Mouse (Mus musculus) embryonic facial prominence, embryonic 15.5 days (tissue): ENCODE results near the gene Boc. TPM values are rescaled to one million over a fixed set of nuclear protein-coding genes. Genes with fewer than 3 reads are reported as not detected.

ENCODE experiments used
- ATAC-seq: fragments of 200-750 bp; cut with Nextera tagmentation; 2 replicates; pipeline ENCODE4 v1.8.0; 2017; ENCODE audit warnings: low read depth, moderate TSS enrichment; ENCODE audit not compliant: insufficient number of reproducible peaks, low FRiP score, low TSS enrichment
- H3K27ac ChIP-seq: fragments of 300-500 bp; sonication (generic); replicated peaks from 2 replicates; pipeline ENCODE4 v1.5.1; 2015; ENCODE audit warnings: mild to moderate bottlenecking, inconsistent platforms
- H3K27me3 ChIP-seq: fragments of 300-500 bp; sonication (generic); 2 replicates; pipeline ENCODE4 v1.6.1; 2015; ENCODE audit warnings: inconsistent platforms
- H3K36me3 ChIP-seq: fragments of 300-500 bp; sonication (generic); 2 replicates; pipeline ENCODE4 v1.6.1; 2015; ENCODE audit warnings: mild to moderate bottlenecking, inconsistent platforms
- H3K4me1 ChIP-seq: fragments of 300-500 bp; sonication (generic); 2 replicates; pipeline ENCODE4 v1.6.1; 2015; ENCODE audit warnings: inconsistent platforms
- H3K4me2 ChIP-seq: fragments of 300-500 bp; sonication (generic); replicated peaks from 2 replicates; pipeline ENCODE4 v1.6.1; 2015; ENCODE audit warnings: mild to moderate bottlenecking, inconsistent platforms
- H3K4me3 ChIP-seq: fragments of 300-500 bp; sonication (generic); replicated peaks from 2 replicates; pipeline ENCODE4 v1.5.1; 2015; ENCODE audit warnings: mild to moderate bottlenecking, inconsistent platforms
- H3K9ac ChIP-seq: fragments of 300-500 bp; sonication (generic); 2 replicates; pipeline ENCODE4 v1.6.1; 2015; ENCODE audit warnings: inconsistent platforms
- H3K9me3 ChIP-seq: fragments of 300-500 bp; sonication (generic); replicated peaks from 2 replicates; pipeline ENCODE4 v1.6.1; 2016; ENCODE audit warnings: inconsistent platforms
- WGBS: fragments of 180-500 bp; shearing (Covaris S2); methylation state at CpG from one replicate; pipeline ENCODE4 v1.1.7; 2015; 5-methylcytosine and 5-hydroxymethylcytosine counted together
- polyA plus RNA-seq: library from polyadenylated mRNA; unstranded; fragments of >200 nt; fragmentation: Nextera tagmentation; extraction: Ambion mirVana; gene quantifications from 2 replicates; pipeline ENCODE4 v1.2.1, GENCODE M21; 2015

Boc gene
- polyA plus RNA-seq, 1 experiment from 2014 or later = 49.1 TPM

GRCm38 (mm10) chr16:44539611-44540010 lies 19.1 kb downstream of the Boc start:
- no peaks in the 10 kb centered on the region for H3K27me3 ChIP-seq
- H3K4me1 ChIP-seq = peaks cover 81% of the 10 kb centered on the region
- no peaks in the 10 kb centered on the region for H3K36me3 ChIP-seq
- H3K27ac ChIP-seq = 0 out of 2 replicates have a peak overlapping the region, but pooled peaks have one; percentile 30
- whole genome bisulfite sequencing = 55% methylated on average over 8 of the region's 8 CpGs
- no peaks in the 10 kb centered on the region for H3K9me3 ChIP-seq
- no peak overlapping the region for H3K4me2 ChIP-seq
- H3K9ac ChIP-seq = no peak overlapping the region
- no peak for ATAC-seq
- H3K4me3 ChIP-seq = no peak overlapping the region

GRCm38 (mm10) chr16:44538401-44539395 lies 20.0 kb downstream of the Boc start:
- Histone ChIP-seq H3K4me2 (peak overlapping the region; percentile 19; the same call in 1 of the 2 replicates), H3K9ac (no peak overlapping the region), H3K27ac (peak overlapping the region; percentile 60), H3K36me3 (no peaks in the 10 kb centered on the region), H3K4me1 (peaks cover 81% of the 10 kb centered on the region), H3K4me3 (no peak overlapping the region; the same call in 1 of the 2 replicates), H3K9me3 (no peaks in the 10 kb centered on the region), H3K27me3 (no peaks in the 10 kb centered on the region)
- WGBS = 35% methylated on average over 16 of the region's 16 CpGs
- ATAC-seq = no peak

- Histone ChIP-seq H3K9ac (no peak overlapping the region), H3K4me1 (peaks cover 83% of the 10 kb centered on the region), H3K4me2 (no peak overlapping the region), H3K27ac (no peak overlapping the region; the same call in 1 of the 2 replicates), H3K27me3 (no peaks in the 10 kb centered on the region), H3K36me3 (peaks cover 3% of the 10 kb centered on the region), H3K4me3 (no peak overlapping the region), H3K9me3 (no peaks in the 10 kb centered on the region)
- 27% methylated on average over 7 of the region's 7 CpGs for WGBS
- no peak for ATAC-seq
These were observed 24.6 kb downstream of the Boc start for GRCm38 (mm10) chr16:44534122-44534521.

- peak overlapping the region; percentile 8; the same call in 1 of the 2 replicates for H3K4me2 ChIP-seq
- 53% methylated on average over 8 of the region's 8 CpGs for WGBS
- H3K4me3 ChIP-seq = no peak overlapping the region
- H3K36me3 ChIP-seq = peaks cover 3% of the 10 kb centered on the region
- peaks cover 77% of the 10 kb centered on the region for H3K4me1 ChIP-seq
- H3K9ac ChIP-seq = no peak overlapping the region
- H3K9me3 ChIP-seq = no peaks in the 10 kb centered on the region
- ATAC-seq = peak; percentile 15; the same call in 1 of the 2 replicates
- no peaks in the 10 kb centered on the region for H3K27me3 ChIP-seq
- peak overlapping the region; percentile 44; the same call in 1 of the 2 replicates for H3K27ac ChIP-seq
These were observed 25.2 kb downstream of the Boc start for GRCm38 (mm10) chr16:44533522-44533921.

- H3K4me2 ChIP-seq = peak overlapping the region; percentile 8
These were observed 25.8 kb downstream of the Boc start for GRCm38 (mm10) chr16:44532851-44533250.

GRCm38 (mm10) chr16:44531239-44531797 lies 27.4 kb downstream of the Boc start:
- H3K4me2 ChIP-seq = peak overlapping the region; percentile 39
- no peak; the same call in 1 of the 2 replicates for ATAC-seq
- 25% methylated on average over 12 of the region's 12 CpGs for WGBS
- no peaks in the 10 kb centered on the region for H3K9me3 ChIP-seq
- peaks cover 83% of the 10 kb centered on the region for H3K4me1 ChIP-seq
- H3K4me3 ChIP-seq = peak overlapping the region; percentile 10
- H3K36me3 ChIP-seq = peaks cover 3% of the 10 kb centered on the region
- no peak overlapping the region for H3K9ac ChIP-seq
- no peaks in the 10 kb centered on the region for H3K27me3 ChIP-seq
- H3K27ac ChIP-seq = peak overlapping the region; percentile 84

More at GRCm38 (mm10) chr16:44532851-44533250, 25.8 kb downstream of the Boc start:
- WGBS = 49% methylated on average over 16 of the region's 16 CpGs
- Histone ChIP-seq H3K4me1 (peaks cover 73% of the 10 kb centered on the region), H3K36me3 (peaks cover 3% of the 10 kb centered on the region), H3K27me3 (no peaks in the 10 kb centered on the region), H3K9me3 (no peaks in the 10 kb centered on the region), H3K9ac (no peak overlapping the region), H3K4me3 (no peak overlapping the region), H3K27ac (0 out of 2 replicates have a peak overlapping the region, but pooled peaks have one; percentile 44)
- no peak for ATAC-seq

GRCm38 (mm10) chr16:44530829-44531228 lies 27.9 kb downstream of the Boc start:
- peak; percentile 53 for ATAC-seq
- Histone ChIP-seq H3K27me3 (no peaks in the 10 kb centered on the region), H3K9ac (no peak overlapping the region), H3K4me2 (peak overlapping the region; percentile 39), H3K4me3 (peak overlapping the region; percentile 10), H3K9me3 (no peaks in the 10 kb centered on the region), H3K27ac (peak overlapping the region; percentile 84), H3K4me1 (peaks cover 81% of the 10 kb centered on the region), H3K36me3 (peaks cover 3% of the 10 kb centered on the region)
- 2% methylated on average over 7 of the region's 7 CpGs for WGBS

- H3K9ac ChIP-seq = no peak overlapping the region
- no peak overlapping the region for H3K4me3 ChIP-seq
- peaks cover 3% of the 10 kb centered on the region for H3K36me3 ChIP-seq
- WGBS = 23% methylated on average over 9 of the region's 9 CpGs
- H3K4me2 ChIP-seq = peak overlapping the region; percentile 22; the same call in 1 of the 2 replicates
- H3K4me1 ChIP-seq = peaks cover 75% of the 10 kb centered on the region
- no peak for ATAC-seq
- no peaks in the 10 kb centered on the region for H3K9me3 ChIP-seq
- H3K27ac ChIP-seq = peak overlapping the region; percentile 84
- H3K27me3 ChIP-seq = no peaks in the 10 kb centered on the region
These were observed 28.5 kb downstream of the Boc start for GRCm38 (mm10) chr16:44530191-44530590.

GRCm38 (mm10) chr16:44529691-44530090 lies 29.0 kb downstream of the Boc start:
- 48% methylated on average over 8 of the region's 8 CpGs for WGBS
- H3K9me3 ChIP-seq = no peaks in the 10 kb centered on the region
- no peaks in the 10 kb centered on the region for H3K27me3 ChIP-seq
- no peak overlapping the region for H3K9ac ChIP-seq
- no peak for ATAC-seq
- H3K4me1 ChIP-seq = peaks cover 71% of the 10 kb centered on the region
- H3K27ac ChIP-seq = no peak overlapping the region
- H3K4me2 ChIP-seq = no peak overlapping the region
- no peak overlapping the region for H3K4me3 ChIP-seq
- H3K36me3 ChIP-seq = peaks cover 3% of the 10 kb centered on the region

GRCm38 (mm10) chr16:44528955-44529354 lies 29.7 kb downstream of the Boc start:
- H3K9ac ChIP-seq = no peak overlapping the region
- no peaks in the 10 kb centered on the region for H3K27me3 ChIP-seq
- no peak overlapping the region for H3K27ac ChIP-seq
- ATAC-seq = no peak
- H3K4me2 ChIP-seq = no peak overlapping the region
- no peaks in the 10 kb centered on the region for H3K9me3 ChIP-seq
- WGBS = 88% methylated on average over 7 of the region's 7 CpGs
- no peak overlapping the region for H3K4me3 ChIP-seq
- peaks cover 64% of the 10 kb centered on the region for H3K4me1 ChIP-seq
- H3K36me3 ChIP-seq = peaks cover 3% of the 10 kb centered on the region
